Mouse (Mus musculus) hindbrain, postnatal 0 days (tissue): ENCODE measurements around the gene Flot1. TPM values are rescaled to one million over a fixed set of nuclear protein-coding genes. Genes with fewer than 3 reads are reported as not detected.
"Not testable (repeated sequence)": the region's sequence is repeated elsewhere in the genome, so short reads cannot be mapped to it uniquely, and the experiment has no call there.

ENCODE experiments used
- ATAC-seq: fragments of 200-750 bp; cut with Nextera tagmentation; 2 replicates; pipeline ENCODE4 v1.8.0; 2017; ENCODE audit warnings: mild to moderate bottlenecking, moderate TSS enrichment, moderate library complexity
- DNase-seq: peaks from one replicate; pipeline ENCODE4 v3.0.0-alpha.2; 2015; ENCODE audit warnings: low spot score
- H3K27ac ChIP-seq: fragments of 300-500 bp; sonication (generic); 2 replicates; pipeline ENCODE4 v1.5.1; 2014; ENCODE audit warnings: mild to moderate bottlenecking
- H3K27me3 ChIP-seq: fragments of 300-500 bp; sonication (generic); 2 replicates; pipeline ENCODE4 v1.6.1; 2014; ENCODE audit warnings: low read length, mixed read lengths; ENCODE audit not compliant: insufficient read depth
- H3K36me3 ChIP-seq: fragments of 300-500 bp; sonication (generic); 2 replicates; pipeline ENCODE4 v1.6.1; 2014; ENCODE audit warnings: low read length, mixed read lengths; ENCODE audit not compliant: insufficient read depth
- H3K4me1 ChIP-seq: fragments of 300-500 bp; sonication (generic); 2 replicates; pipeline ENCODE4 v1.6.1; 2014; ENCODE audit warnings: antibody characterized with exemption, low read length, mixed read lengths; ENCODE audit not compliant: insufficient read depth
- H3K4me2 ChIP-seq: fragments of 300-500 bp; sonication (generic); 2 replicates; pipeline ENCODE4 v1.6.1; 2014; ENCODE audit warnings: low read depth, mild to moderate bottlenecking, low read length, moderate library complexity, mixed read lengths
- H3K4me3 ChIP-seq: fragments of 300-500 bp; sonication (generic); 2 replicates; pipeline ENCODE4 v1.5.1; 2014; ENCODE audit warnings: low read length
- H3K9ac ChIP-seq: fragments of 300-500 bp; sonication (generic); replicated peaks from 2 replicates; pipeline ENCODE4 v1.6.1; 2014; ENCODE audit warnings: mild to moderate bottlenecking, low read length, moderate library complexity, mixed read lengths
- H3K9me3 ChIP-seq: fragments of 300-500 bp; sonication (generic); 2 replicates; pipeline ENCODE4 v1.6.1; 2016; ENCODE audit warnings: low read length, mixed read lengths
- CTCF ChIP-seq: IDR thresholded peaks from 2 replicates; pipeline ENCODE4 v1.5.1; 2016; ENCODE audit warnings: antibody characterized with exemption, control low read depth, low read depth
- WGBS: fragments of 180-500 bp; shearing (Covaris S2); extraction: QIAGEN DNeasy Blood & Tissue Kit; methylation state at CpG from one replicate; pipeline ENCODE4 v1.1.7; 2014; 5-methylcytosine and 5-hydroxymethylcytosine counted together
- polyA plus RNA-seq: library from polyadenylated mRNA; unstranded; fragments of >200 nt; fragmentation: Nextera tagmentation; extraction: Ambion mirVana; gene quantifications from 2 replicates; pipeline ENCODE4 v1.2.1, GENCODE M21; 2015
- total RNA-seq: library from RNA; depleted of rRNA; stranded (reverse); fragments of >200 nt; gene quantifications from 2 replicates; pipeline ENCODE4 v1.2.3, GENCODE M21; 2014

Gene Flot1
- total and polyA plus RNA-seq, 2 experiments from 2014 or later: 142 to 162 TPM

DNA sequence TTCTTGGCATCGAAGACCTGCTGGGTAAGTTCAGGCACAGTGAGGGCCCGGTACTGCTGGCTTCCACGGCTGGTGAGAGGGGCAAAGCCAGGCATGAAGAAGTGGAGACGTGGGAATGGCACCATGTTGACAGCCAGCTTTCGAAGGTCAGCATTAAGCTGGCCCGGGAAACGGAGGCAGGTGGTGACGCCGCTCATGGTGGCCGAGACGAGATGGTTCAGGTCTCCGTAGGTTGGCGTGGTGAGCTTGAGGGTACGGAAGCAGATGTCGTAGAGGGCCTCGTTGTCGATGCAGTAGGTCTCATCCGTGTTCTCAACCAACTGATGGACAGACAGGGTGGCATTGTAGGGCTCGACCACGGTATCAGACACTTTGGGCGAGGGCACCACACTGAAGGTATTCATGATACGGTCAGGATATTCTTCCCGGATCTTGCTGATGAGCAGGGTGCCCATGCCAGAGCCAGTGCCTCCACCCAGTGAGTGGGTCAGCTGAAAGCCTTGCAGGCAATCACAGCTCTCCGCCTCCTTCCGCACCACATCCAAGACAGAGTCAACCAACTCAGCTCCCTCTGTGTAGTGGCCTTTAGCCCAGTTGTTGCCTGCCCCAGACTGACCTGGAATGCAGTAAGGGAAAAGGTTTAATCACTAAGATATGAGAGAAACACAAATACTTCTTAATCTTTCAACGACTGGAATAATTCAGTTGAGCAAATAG is 12.6 kb downstream of the Flot1 start:
- Histone ChIP-seq H3K4me2 (peak overlapping the region; percentile 88), H3K36me3 (peaks cover 28% of the 10 kb centered on the region), H3K4me1 (peaks cover 13% of the 10 kb centered on the region; the same call in 1 of the 2 replicates), H3K4me3 (peak overlapping the region; percentile 82), H3K9ac (peak overlapping the region; percentile 94; the same call in 1 of the 2 replicates), H3K27ac (peak overlapping the region; percentile 7; the same call in 1 of the 2 replicates), H3K27me3 (no peaks in the 10 kb centered on the region), H3K9me3 (no peaks in the 10 kb centered on the region)
- 58% methylated on average over 26 of the region's 26 CpGs for WGBS
- DNase-seq (no peak), ATAC-seq (no peak)
- no peak for TF ChIP-seq CTCF

DNA sequence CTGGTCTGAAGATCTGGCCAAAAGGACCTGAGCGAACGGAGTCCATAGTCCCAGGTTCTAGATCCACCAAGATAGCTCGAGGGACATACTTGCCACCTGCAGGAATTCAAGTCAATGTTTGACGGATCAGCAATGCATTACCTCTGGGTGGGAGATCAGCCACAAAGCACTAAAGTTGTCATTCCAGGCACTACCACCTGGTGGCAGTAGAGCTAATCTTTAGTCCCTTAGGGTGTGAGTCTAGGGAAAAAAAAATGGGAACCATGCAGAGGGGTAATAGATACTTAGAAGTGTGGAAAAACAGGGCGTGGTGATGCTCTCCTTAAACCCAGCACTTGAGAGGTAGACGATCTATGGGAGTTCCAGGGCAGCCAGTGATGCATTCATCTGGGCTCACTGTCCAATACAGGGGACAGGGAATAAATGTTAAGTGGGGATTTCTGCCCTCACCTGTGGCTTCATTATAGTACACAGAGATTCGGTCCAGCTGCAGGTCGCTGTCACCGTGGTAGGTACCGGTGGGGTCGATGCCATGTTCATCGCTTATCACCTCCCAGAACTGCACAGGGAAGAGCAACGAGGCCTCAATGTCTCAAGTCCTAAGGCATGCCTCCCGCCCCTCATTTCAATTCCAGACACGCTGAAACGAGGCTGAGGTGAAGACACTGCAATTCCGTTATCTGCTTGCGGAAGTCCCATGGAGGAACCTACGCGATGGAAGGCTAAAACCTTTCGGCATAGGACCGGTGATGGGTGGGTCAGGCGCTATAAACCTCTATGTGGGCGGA is 13.3 kb downstream of the Flot1 start:
- peak; percentile 85 for TF ChIP-seq CTCF
- ATAC-seq (no peak), DNase-seq (peak; percentile 96)
- 5% methylated on average over 24 of the region's 24 CpGs for WGBS
- Histone ChIP-seq H3K27ac (peak overlapping the region; percentile 97), H3K27me3 (no peaks in the 10 kb centered on the region), H3K9ac (peak overlapping the region; percentile 94), H3K4me3 (peak overlapping the region; percentile 82), H3K9me3 (no peaks in the 10 kb centered on the region), H3K4me1 (peaks cover 13% of the 10 kb centered on the region; the same call in 1 of the 2 replicates), H3K36me3 (peaks cover 28% of the 10 kb centered on the region), H3K4me2 (peak overlapping the region; percentile 88)

DNA sequence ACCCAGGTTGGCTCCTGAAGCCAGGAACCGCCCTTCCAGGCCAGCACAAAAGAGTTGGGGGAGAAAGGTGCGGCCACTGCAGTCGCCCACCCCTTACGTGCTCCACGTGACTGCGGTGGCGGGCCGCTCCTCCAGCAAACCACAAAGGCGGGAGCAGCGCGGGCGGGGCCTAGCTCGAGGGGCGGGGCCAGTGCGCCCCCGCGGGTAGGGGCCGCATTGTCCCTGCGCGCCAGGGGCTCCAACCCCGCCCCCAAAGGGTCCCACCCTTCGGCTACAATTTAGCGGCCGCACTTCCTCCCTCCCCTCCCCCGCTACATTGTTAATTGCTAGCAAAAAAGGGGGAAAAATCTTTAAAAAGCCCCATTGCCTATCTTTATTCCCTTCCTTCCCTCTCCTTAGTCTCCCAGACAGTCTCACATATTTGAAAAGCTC is 14.0 kb downstream of the Flot1 start:
- Histone ChIP-seq H3K27me3 (no peaks in the 10 kb centered on the region), H3K36me3 (peaks cover 28% of the 10 kb centered on the region), H3K9ac (peak overlapping the region; percentile 94), H3K9me3 (no peaks in the 10 kb centered on the region), H3K4me2 (peak overlapping the region; percentile 88), H3K27ac (peak overlapping the region; percentile 97), H3K4me3 (peak overlapping the region; percentile 82), H3K4me1 (peaks cover 13% of the 10 kb centered on the region; the same call in 1 of the 2 replicates)
- no peak for TF ChIP-seq CTCF
- peak; percentile 94 for DNase-seq
- ATAC-seq: peak; percentile 33
- WGBS: under 1% methylated on average over 25 of the region's 25 CpGs

DNA sequence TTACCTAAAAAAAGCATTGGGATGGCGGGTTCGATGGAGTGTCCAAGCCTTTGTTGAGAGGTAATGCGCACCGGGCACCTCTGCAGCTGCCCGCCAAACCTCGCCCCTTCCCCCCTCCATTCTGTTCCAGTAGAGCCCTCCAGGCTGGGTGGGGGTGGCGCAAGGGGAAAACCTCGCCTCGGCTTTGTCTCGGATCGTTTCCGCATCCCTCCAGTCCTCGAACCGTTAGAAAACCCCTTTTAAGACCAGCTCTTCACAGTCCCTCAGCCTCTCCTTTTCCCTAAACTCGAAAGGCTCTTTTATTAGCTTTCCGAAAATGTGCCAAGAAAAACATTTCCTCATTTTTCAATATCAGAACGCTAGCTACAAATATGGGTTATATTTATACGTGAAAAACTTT is 14.5 kb downstream of the Flot1 start:
- Histone ChIP-seq H3K9me3 (no peaks in the 10 kb centered on the region), H3K4me3 (peak overlapping the region; percentile 82), H3K36me3 (peaks cover 28% of the 10 kb centered on the region), H3K27me3 (no peaks in the 10 kb centered on the region), H3K4me1 (peaks cover 13% of the 10 kb centered on the region; the same call in 1 of the 2 replicates), H3K9ac (peak overlapping the region; percentile 94), H3K27ac (peak overlapping the region; percentile 97), H3K4me2 (peak overlapping the region; percentile 88)
- no peak for TF ChIP-seq CTCF
- ATAC-seq (no peak), DNase-seq (peak; percentile 77)
- WGBS: under 1% methylated on average over 18 of the region's 18 CpGs

DNA sequence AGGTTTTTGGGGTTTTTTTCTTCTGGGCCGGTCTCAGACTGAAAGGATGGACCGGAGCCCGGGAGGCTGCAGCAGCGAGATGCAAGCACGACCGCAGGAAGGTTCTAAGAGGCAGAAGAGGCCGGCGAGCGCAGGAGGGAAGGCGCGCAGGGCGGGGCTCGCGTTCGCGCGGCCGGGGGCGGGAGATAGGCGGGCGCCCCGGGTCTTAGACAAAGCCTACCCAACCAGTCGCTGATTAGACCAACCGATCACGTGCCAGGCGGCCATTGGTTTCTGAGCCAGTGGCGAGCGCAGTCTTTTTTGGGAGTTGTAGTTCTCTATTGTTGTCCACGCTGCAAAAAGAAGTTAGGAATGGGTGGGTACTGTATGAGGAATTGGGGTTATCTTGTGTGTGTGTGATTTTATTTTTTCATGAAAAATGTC is 15.1 kb downstream of the Flot1 start, which contains the start of gene Tubb5:
Gene Tubb5, minus strand, starts transcription at position 185 of the 423 bp plus-strand sequence.
- peak within 1 kb of the TSS; percentile 97 for H3K27ac ChIP-seq
- peaks cover 13% of the 10 kb centered on the region; the same call in 1 of the 2 replicates for H3K4me1 ChIP-seq
- TF ChIP-seq CTCF: no peak
- H3K9ac ChIP-seq: peak within 1 kb of the TSS; percentile 94
- H3K4me2 ChIP-seq: peak within 1 kb of the TSS; percentile 88
- under 1% methylated on average over 29 of the region's 29 CpGs for WGBS
- DNase-seq: peak; percentile 99
- ATAC-seq: peak; percentile 80
- H3K9me3 ChIP-seq: no peaks in the 10 kb centered on the region
- H3K4me3 ChIP-seq: peak within 1 kb of the TSS; percentile 82
- H3K36me3 ChIP-seq: peaks cover 23% of the 10 kb centered on the region
- H3K27me3 ChIP-seq: no peaks in the 10 kb centered on the region

DNA sequence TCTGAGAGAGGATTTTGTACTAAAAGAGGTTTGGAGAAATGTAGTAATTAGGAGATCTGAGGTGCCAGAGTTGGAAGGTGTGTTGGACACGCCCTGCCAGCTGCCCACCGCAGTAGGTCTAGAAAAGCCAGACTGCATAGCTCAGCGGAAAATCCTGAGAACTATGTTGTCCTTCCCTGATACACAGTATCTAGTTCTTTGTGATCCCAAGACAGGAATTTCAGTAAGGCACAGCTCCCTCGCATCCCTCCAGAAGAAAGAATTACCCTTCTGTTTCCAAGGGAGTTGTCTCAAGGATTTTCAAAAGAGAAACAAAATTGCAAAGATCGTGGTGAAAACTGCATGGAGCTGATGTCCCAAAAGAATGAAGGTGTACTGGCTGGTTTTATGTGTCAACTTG is 15.5 kb downstream of the Flot1 start:
- H3K36me3 ChIP-seq: peaks cover 22% of the 10 kb centered on the region
- H3K4me1 ChIP-seq: peaks cover 13% of the 10 kb centered on the region; the same call in 1 of the 2 replicates
- DNase-seq (no peak), ATAC-seq (no peak)
- 2% methylated on average over 5 of the region's 5 CpGs for WGBS
- TF ChIP-seq CTCF: no peak
- H3K4me2 ChIP-seq: peak overlapping the region; percentile 88
- H3K27me3 ChIP-seq: no peaks in the 10 kb centered on the region
- peak overlapping the region; percentile 53 for H3K9ac ChIP-seq
- peak overlapping the region; percentile 82 for H3K4me3 ChIP-seq
- peak overlapping the region; percentile 97 for H3K27ac ChIP-seq
- H3K9me3 ChIP-seq: no peaks in the 10 kb centered on the region

DNA sequence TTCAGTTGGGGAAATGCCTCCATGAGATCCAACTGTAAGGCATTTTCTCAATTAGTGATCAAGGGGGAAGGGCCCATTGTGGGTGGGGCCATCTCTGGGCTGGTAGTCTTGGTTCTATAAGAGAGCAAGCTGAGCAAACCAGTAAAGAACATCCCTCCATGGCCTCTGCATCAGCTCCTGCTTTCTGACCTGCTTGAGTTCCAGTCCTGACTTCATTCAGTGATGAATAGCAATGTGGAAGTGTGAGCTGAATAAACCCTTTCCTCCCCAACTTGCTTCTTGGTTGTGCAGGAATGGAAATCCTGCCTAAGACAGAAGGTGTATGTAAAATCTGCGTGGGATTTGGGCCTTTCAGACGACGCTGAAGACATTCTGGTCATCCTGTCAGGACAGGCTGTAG is 16.0 kb downstream of the Flot1 start:
- peaks cover 13% of the 10 kb centered on the region; the same call in 1 of the 2 replicates for H3K4me1 ChIP-seq
- peak overlapping the region; percentile 53; the same call in 1 of the 2 replicates for H3K9ac ChIP-seq
- WGBS: 54% methylated on average over 3 of the region's 3 CpGs
- peak overlapping the region; percentile 88 for H3K4me2 ChIP-seq
- ATAC-seq, H3K27me3 ChIP-seq, H3K9me3 ChIP-seq, DNase-seq: not testable (repeated sequence)
- H3K4me3 ChIP-seq: peak overlapping the region; percentile 82
- peaks cover 18% of the 10 kb centered on the region for H3K36me3 ChIP-seq
- H3K27ac ChIP-seq: peak overlapping the region; percentile 97
